Mouse (Mus musculus): ENCODE measurements around the gene Sgip1. TPM values are rescaled to one million over a fixed set of nuclear protein-coding genes. Genes with fewer than 3 reads are reported as not detected.

Gene Sgip1
- total and polyA plus RNA-seq, 3 experiments: 0.92 to 5.6 TPM; not detected in 1

GRCm38 (mm10) chr4:102719951-102720350, 21.1 kb upstream of the Sgip1 start:
- H3K4me1 ChIP-seq (ENCODE audit: control insufficient read depth in 1 of 2, insufficient read depth in 2 of 2, low read length in 2 of 2): no peaks in the 10 kb centered on the region
- no peaks in the 10 kb centered on the region for H3K9me3 ChIP-seq (replicated peaks; ENCODE audit: insufficient read depth, low read length)
- H3K36me3 ChIP-seq (ENCODE audit: control insufficient read depth in 1 of 2, insufficient read depth in 2 of 2, low read length in 2 of 2): no peaks in the 10 kb centered on the region
- H3K9ac ChIP-seq (ENCODE audit: control insufficient read depth, low read depth, low read length, poor library complexity, severe bottlenecking): no peak overlapping the region
- no peak overlapping the region for H3K27ac ChIP-seq (ENCODE audit: control insufficient read depth, low read depth, low read length)
- H3K27me3 ChIP-seq (ENCODE audit: control insufficient read depth in 1 of 2, insufficient read depth in 2 of 2, low read length in 2 of 2): no peaks in the 10 kb centered on the region; a peak in 2 of 4 replicates
- no peak for TF ChIP-seq POLR2AphosphoS2 (IDR thresholded peaks at IDR 0.05; ENCODE audit: low read length)
- TF ChIP-seq ELF1 (IDR thresholded peaks at IDR 0.05; ENCODE audit: low read depth, low read length): no peak
- TF ChIP-seq POLR2A (IDR thresholded peaks at IDR 0.05; ENCODE audit: control insufficient read depth in 1 of 2, insufficient read depth in 1 of 2, low read depth in 1 of 2, low read length in 2 of 2, poor library complexity in 1 of 2): no peak
- TF ChIP-seq NELFE (IDR thresholded peaks at IDR 0.05; ENCODE audit: low read depth, low read length): no peak
- no peak for TF ChIP-seq E2F4 (IDR thresholded peaks at IDR 0.05; ENCODE audit: borderline replicate concordance, low read depth, low read length)
- no peak for TF ChIP-seq ZKSCAN1 (IDR thresholded peaks at IDR 0.05; ENCODE audit: low read depth, low read length)
- no peak for TF ChIP-seq POLR2AphosphoS5 (IDR thresholded peaks at IDR 0.05; ENCODE audit: borderline replicate concordance, low read depth, low read length)
- no peak for TF ChIP-seq GATA1 (IDR thresholded peaks at IDR 0.05; ENCODE audit: low read depth, low read length)
- TF ChIP-seq MAFK (IDR thresholded peaks at IDR 0.05; ENCODE audit: borderline replicate concordance, low read depth, low read length): no peak
- TF ChIP-seq RAD21 (IDR thresholded peaks at IDR 0.05; ENCODE audit: low read depth, low read length): no peak
- no peak for TF ChIP-seq RCOR1 (IDR thresholded peaks at IDR 0.05; ENCODE audit: low read depth, low read length)
- TF ChIP-seq BHLHE40 (IDR thresholded peaks at IDR 0.05; ENCODE audit: borderline replicate concordance, low read depth, low read length): no peak
- TF ChIP-seq TBP (IDR thresholded peaks at IDR 0.05; ENCODE audit: low read depth, low read length): no peak
- TF ChIP-seq MYB (IDR thresholded peaks at IDR 0.05; ENCODE audit: low read depth, low read length): no peak
- TF ChIP-seq ZMIZ1 (IDR thresholded peaks at IDR 0.05; ENCODE audit: low read depth, low read length): no peak
- no peak for TF ChIP-seq MAZ (IDR thresholded peaks at IDR 0.05; ENCODE audit: low read depth, low read length)
- no peak for TF ChIP-seq USF2 (IDR thresholded peaks at IDR 0.05; ENCODE audit: borderline replicate concordance in 1 of 2, insufficient read depth in 1 of 2, low read depth in 1 of 2, low read length in 2 of 2)
- H3K79me2 ChIP-seq (ENCODE audit: control insufficient read depth, insufficient read depth, low read length, poor library complexity): no peaks in the 10 kb centered on the region
- DNase-seq (ENCODE audit: low read depth, low spot score): no peak
- no peak overlapping the region for H3K4me3 ChIP-seq (ENCODE audit: control insufficient read depth in 1 of 2, insufficient read depth in 1 of 2, low read depth in 2 of 2, low read length in 2 of 2)

- no peak overlapping the region for H3K27ac ChIP-seq (ENCODE audit: control insufficient read depth, low read depth, low read length)
- no peak overlapping the region for H3K9ac ChIP-seq (ENCODE audit: control insufficient read depth, low read depth, low read length, poor library complexity, severe bottlenecking)
- no peaks in the 10 kb centered on the region for H3K79me2 ChIP-seq (ENCODE audit: control insufficient read depth, insufficient read depth, low read length, poor library complexity)
- no peaks in the 10 kb centered on the region for H3K4me1 ChIP-seq (ENCODE audit: control insufficient read depth in 1 of 2, insufficient read depth in 2 of 2, low read length in 2 of 2)
- no peaks in the 10 kb centered on the region; a peak in 2 of 4 replicates for H3K27me3 ChIP-seq (ENCODE audit: control insufficient read depth in 1 of 2, insufficient read depth in 2 of 2, low read length in 2 of 2)
- peak; percentile 16 for DNase-seq (ENCODE audit: low read depth, low spot score)
- TF ChIP-seq CTCF (IDR thresholded peaks at IDR 0.05 in 2 of 3, conservative IDR thresholded peaks at IDR 0.05 in 1 of 3; ENCODE audit: control insufficient read depth in 1 of 3, insufficient read depth in 1 of 3, low read depth in 2 of 3, low read length in 3 of 3, poor library complexity in 1 of 3, severe bottlenecking in 1 of 3) (peak; percentile 4 to 61 (median 13); a peak in 3 of 6 replicates), ETS1 (IDR thresholded peaks at IDR 0.05; ENCODE audit: low read depth, low read length) (no peak), SMC3 (IDR thresholded peaks at IDR 0.05; ENCODE audit: low read depth, low read length) (peak; percentile 39), RCOR1 (IDR thresholded peaks at IDR 0.05; ENCODE audit: low read depth, low read length) (no peak), TBP (IDR thresholded peaks at IDR 0.05; ENCODE audit: low read depth, low read length) (no peak), RAD21 (IDR thresholded peaks at IDR 0.05; ENCODE audit: low read depth, low read length) (peak; percentile 38), ZC3H11A (IDR thresholded peaks at IDR 0.05; ENCODE audit: low read depth, low read length) (peak; percentile 18; the same call in 1 of the 2 replicates)
- no peaks in the 10 kb centered on the region for H3K9me3 ChIP-seq (replicated peaks; ENCODE audit: insufficient read depth, low read length)
- no peaks in the 10 kb centered on the region for H3K36me3 ChIP-seq (ENCODE audit: control insufficient read depth in 1 of 2, insufficient read depth in 2 of 2, low read length in 2 of 2)
- H3K4me3 ChIP-seq (ENCODE audit: control insufficient read depth in 1 of 2, insufficient read depth in 1 of 2, low read depth in 2 of 2, low read length in 2 of 2): no peak overlapping the region
Observed at GRCm38 (mm10) chr4:102724442-102724841, 16.7 kb upstream of the Sgip1 start.
